Mouse (Mus musculus) embryo, embryonic 11.5 days (tissue): Measurements from ENCODE around the gene Zbtb16.

ENCODE experiments used
- DNase-seq: peaks from one replicate; pipeline ENCODE4 v3.0.0-alpha.2; 2012; ENCODE audit warnings: low read depth, low spot score

Gene Zbtb16

GRCm38 (mm10) chr9:48768965-48769364 is 67.1 kb downstream of the Zbtb16 start:
- DNase-seq, result no peak

GRCm38 (mm10) chr9:48767666-48768432 is 68.2 kb downstream of the Zbtb16 start:
- no peak for DNase-seq

- no peak for DNase-seq
Measured at GRCm38 (mm10) chr9:48765927-48766326, 70.1 kb downstream of the Zbtb16 start.

GRCm38 (mm10) chr9:48764311-48764710 is 71.7 kb downstream of the Zbtb16 start:
- DNase-seq, result no peak

GRCm38 (mm10) chr9:48761732-48762637 is 74.0 kb downstream of the Zbtb16 start:
- no peak for DNase-seq

- no peak for DNase-seq
Measured at GRCm38 (mm10) chr9:48761175-48761556, 74.9 kb downstream of the Zbtb16 start.

- no peak for DNase-seq
Measured at GRCm38 (mm10) chr9:48760449-48761174, 75.4 kb downstream of the Zbtb16 start.

GRCm38 (mm10) chr9:48759098-48759497 is 76.9 kb downstream of the Zbtb16 start:
- no peak for DNase-seq

GRCm38 (mm10) chr9:48757650-48758580 is 78.1 kb downstream of the Zbtb16 start:
- no peak for DNase-seq

- DNase-seq, result no peak
Measured at GRCm38 (mm10) chr9:48756261-48756812, 79.7 kb downstream of the Zbtb16 start.

- DNase-seq, result no peak
Measured at GRCm38 (mm10) chr9:48755438-48756070, 80.5 kb downstream of the Zbtb16 start.

- DNase-seq, result no peak
Measured at GRCm38 (mm10) chr9:48754418-48754817, 81.6 kb downstream of the Zbtb16 start.

GRCm38 (mm10) chr9:48753881-48754280 is 82.1 kb downstream of the Zbtb16 start:
- no peak for DNase-seq

GRCm38 (mm10) chr9:48751900-48752299 is 84.1 kb downstream of the Zbtb16 start:
- no peak for DNase-seq

GRCm38 (mm10) chr9:48749666-48750065 is 86.4 kb downstream of the Zbtb16 start:
- no peak for DNase-seq

GRCm38 (mm10) chr9:48749168-48749567 is 86.9 kb downstream of the Zbtb16 start:
- DNase-seq, result no peak

GRCm38 (mm10) chr9:48748761-48749160 is 87.3 kb downstream of the Zbtb16 start:
- no peak for DNase-seq

- no peak for DNase-seq
Measured at GRCm38 (mm10) chr9:48748216-48748615, 87.8 kb downstream of the Zbtb16 start.

GRCm38 (mm10) chr9:48746506-48746905 is 89.5 kb downstream of the Zbtb16 start:
- no peak for DNase-seq
